Mouse (Mus musculus) lung, postnatal 0 days (tissue): ENCODE data around the gene E130218I03Rik.

ENCODE experiments used
- CTCF ChIP-seq: IDR thresholded peaks from 2 replicates; pipeline ENCODE4 v1.5.1; 2016; ENCODE audit warnings: antibody characterized with exemption, mild to moderate bottlenecking
- EP300 ChIP-seq: IDR thresholded peaks from 2 replicates; pipeline ENCODE4 v1.6.1; 2016; ENCODE audit warnings: antibody characterized with exemption, mild to moderate bottlenecking, control low read depth

DNA sequence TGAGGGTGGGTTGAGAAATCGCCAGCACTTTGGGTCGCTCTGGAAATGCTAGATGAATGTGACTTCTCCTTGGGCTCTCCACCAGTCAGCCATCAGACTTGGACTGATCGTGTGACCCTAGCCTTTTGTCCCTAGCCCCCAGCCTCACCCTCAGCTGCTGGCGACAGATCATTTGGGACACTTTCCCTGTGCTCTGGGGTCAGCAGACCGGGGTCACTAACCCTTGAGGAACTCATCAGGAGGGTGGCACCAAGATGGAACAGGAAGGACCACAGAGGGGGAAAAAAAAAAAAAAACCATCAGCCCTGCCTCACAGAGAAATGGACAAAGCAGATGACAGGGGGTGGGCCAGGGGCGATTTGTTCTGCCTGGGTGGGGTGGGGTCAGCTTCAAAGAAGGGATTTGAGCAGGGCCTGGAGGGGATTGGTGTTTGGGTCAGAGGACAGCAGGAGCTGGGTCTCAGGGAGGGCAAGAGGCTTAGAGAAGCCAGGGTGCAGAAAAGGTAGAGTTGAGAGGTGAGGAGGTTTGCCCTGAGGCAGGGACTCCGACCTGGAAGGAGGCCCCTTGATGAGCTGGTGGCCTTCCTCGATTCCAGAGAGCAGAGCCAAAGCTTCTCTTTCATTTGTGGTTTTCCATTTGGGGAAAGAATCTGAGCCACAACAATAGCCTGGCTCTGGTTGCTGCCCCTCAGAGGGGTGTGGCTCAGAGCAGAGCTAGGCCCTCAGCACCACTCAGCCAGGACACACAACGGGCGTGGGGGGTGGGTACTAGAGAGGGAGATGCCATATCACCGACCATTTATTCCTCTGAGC, 13.9 kb downstream of the E130218I03Rik start:
- TF ChIP-seq CTCF (no peak), EP300 (no peak)
